In the genomic region with DNA sequence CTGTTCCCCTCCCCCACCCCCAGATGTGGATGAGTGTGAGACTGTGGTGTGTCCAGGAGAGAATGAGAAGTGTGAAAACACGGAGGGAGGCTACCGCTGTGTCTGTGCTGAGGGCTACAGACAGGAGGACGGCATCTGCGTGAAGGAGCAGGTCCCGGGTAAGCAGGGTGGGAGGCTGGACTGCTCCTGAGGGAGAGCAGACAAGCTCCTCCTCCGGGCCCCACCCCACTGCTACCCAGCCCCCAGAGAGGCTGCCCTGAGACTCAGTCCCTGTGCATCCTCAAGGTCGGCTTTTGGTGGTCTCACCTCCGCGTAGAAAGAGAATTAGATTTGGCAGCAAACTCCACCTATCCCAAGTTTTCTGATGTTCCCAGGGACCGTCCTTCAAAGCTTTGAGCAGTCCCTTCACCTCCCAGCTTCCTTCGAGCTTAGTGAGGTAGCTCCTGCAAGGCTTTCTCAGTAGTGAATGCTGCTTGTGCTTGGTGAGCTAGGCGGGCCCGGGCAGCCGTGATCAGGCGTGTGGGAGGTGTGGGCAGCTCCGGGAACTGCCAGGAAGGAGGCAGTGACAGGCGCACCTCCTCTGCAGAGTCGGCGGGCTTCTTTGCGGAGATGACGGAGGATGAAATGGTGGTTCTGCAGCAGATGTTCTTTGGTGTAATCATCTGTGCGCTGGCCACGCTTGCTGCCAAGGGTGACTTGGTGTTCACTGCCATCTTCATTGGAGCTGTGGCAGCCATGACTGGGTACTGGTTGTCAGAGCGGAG, we compare ENCODE assay signal across 23 mouse cellular contexts. TPM values are rescaled to one million over a fixed set of nuclear protein-coding genes. Genes with fewer than 3 reads are reported as not detected.
DNase-seq lines count a peak whose midpoint lies in the region; TF ChIP-seq lines count a peak whose summit lies in the region.
"Had no signal": no experiment of that assay in that cellular context is flagged by ENCODE, and none has a peak within 500 bp of the region (broad histone marks: within the 10 kb centered on the region; RNA-seq: fewer than 3 reads in every experiment).

No protein-coding gene starts in this region.

- no peak for TF ChIP-seq CTCF in left cerebral cortex, adult 2 months (IDR thresholded peaks at IDR 0.05)

- intact Hi-C loops in left cerebral cortex, adult 2 months (cut with DNase I): no loop called here

- no peak overlapping the region for H3K4me3 ChIP-seq in left cerebral cortex, adult 2 months
- H3K4me3 ChIP-seq: embryonic facial prominence, embryonic 15.5 days; forebrain, embryonic 10.5 days; heart, embryonic 10.5 days; limb, embryonic 15.5 days; myocyte; neural tube, embryonic 15.5 days had no signal

- peak; percentile 47 for DNase-seq in layer of hippocampus, adult 11-12 months (ENCODE audit: low spot score)
- DNase-seq in layer of hippocampus, postnatal 14 days (ENCODE audit: low spot score in 2 of 2): no peak
- DNase-seq in ES-CJ7 (ENCODE audit: low read depth, low spot score): peak; percentile 61
- peak; percentile 68 to 71 for DNase-seq in left cerebral cortex, adult 2 months (ENCODE audit: extremely low spot score in 1 of 2, low spot score in 2 of 2)
- DNase-seq in right cerebral cortex, postnatal 14 days: peak; percentile 43
- no peak for DNase-seq in kidney, adult 9 months
- no peak for DNase-seq in spleen, adult 18-20 months
- DNase-seq: cerebellum, adult 9-11 months; embryo, embryonic 11 days; gastrocnemius, postnatal 36 days; heart, postnatal 14 days; kidney, adult 18-20 months; lung, postnatal 10 days; midbrain, embryonic 14.5 days; retina, postnatal 1 day; thymus, postnatal 4 days had no signal

- peak overlapping the region; percentile 76 for H3K27ac ChIP-seq in left cerebral cortex, adult 2 months
- H3K27ac ChIP-seq: embryonic facial prominence, embryonic 15.5 days; forebrain, embryonic 10.5 days; heart, embryonic 10.5 days; limb, embryonic 15.5 days; neural tube, embryonic 15.5 days had no signal

RNA-seq across cellular contexts. Expression of a gene that starts 9.2 kb away (rescaled TPM):
- total RNA-seq in layer of hippocampus, postnatal 14 days (2021): 100 to 1,000 TPM in 1 of 2 experiments, 10 to 100 TPM in 1; 99.5 to 101 TPM
- 100 to 1,000 TPM; 116 to 117 TPM for total RNA-seq in left cerebral cortex, adult 2 months (2021)

RNA-seq across cellular contexts. Expression of a gene that starts 9.4 kb away (rescaled TPM):
- total RNA-seq in layer of hippocampus, postnatal 14 days (2021): 10 to 100 TPM; 45.8 to 48.1 TPM
- 10 to 100 TPM; 54.9 to 61.1 TPM for total RNA-seq in left cerebral cortex, adult 2 months (2021)
- total RNA-seq: gastrocnemius, postnatal 36 days; heart, postnatal 14 days had no signal

RNA-seq across cellular contexts. Expression of a gene that starts 21.1 kb away (rescaled TPM):
- total RNA-seq in layer of hippocampus, postnatal 14 days (2021): 1 to 10 TPM; 3.4 to 3.8 TPM
- total RNA-seq in left cerebral cortex, adult 2 months (2021): 1 to 10 TPM; 4.4 to 5.1 TPM
- total RNA-seq: megakaryocyte, adult 5-6 weeks had no signal

RNA-seq across cellular contexts. Expression of a gene that starts 34.0 kb away (rescaled TPM):
- under 1 TPM; 0.36 to 0.81 TPM for total RNA-seq in layer of hippocampus, postnatal 14 days (2021)
- under 1 TPM; 0.49 to 0.50 TPM for total RNA-seq in left cerebral cortex, adult 2 months (2021)
- total RNA-seq: megakaryocyte, adult 5-6 weeks had no signal

RNA-seq across cellular contexts. Expression of a gene that starts 39.2 kb away (rescaled TPM):
- total RNA-seq in layer of hippocampus, postnatal 14 days (2021): 10 to 100 TPM; 79.0 to 80.5 TPM
- total RNA-seq in left cerebral cortex, adult 2 months (2021): 10 to 100 TPM; 76.5 to 77.5 TPM

Comparison
In these comparisons a context has a peak if more than half of its experiments do, and no peak if none do; other contexts are left out.
1. DNase-seq: peak in layer of hippocampus, adult 11-12 months (single experiment), ES-CJ7 (single experiment), left cerebral cortex, adult 2 months (2 of 2) and right cerebral cortex, postnatal 14 days (single experiment); none in layer of hippocampus, postnatal 14 days (0 of 2), kidney, adult 9 months (single experiment) and spleen, adult 18-20 months (0 of 2).